Mouse (Mus musculus) retina, adult 2 months (tissue): ENCODE data around the gene Traf3.

Experiments
- DNase-seq: peaks from one replicate; pipeline ENCODE4 v3.0.0-alpha.2; 2012; ENCODE audit warnings: low read depth, low spot score

Traf3 gene

GRCm38 (mm10) chr12:111152981-111153710 lies 13.0 kb upstream of the Traf3 start:
- DNase-seq, result no peak

- no peak for DNase-seq
Observed at GRCm38 (mm10) chr12:111153946-111154345, 12.2 kb upstream of the Traf3 start.

DNA sequence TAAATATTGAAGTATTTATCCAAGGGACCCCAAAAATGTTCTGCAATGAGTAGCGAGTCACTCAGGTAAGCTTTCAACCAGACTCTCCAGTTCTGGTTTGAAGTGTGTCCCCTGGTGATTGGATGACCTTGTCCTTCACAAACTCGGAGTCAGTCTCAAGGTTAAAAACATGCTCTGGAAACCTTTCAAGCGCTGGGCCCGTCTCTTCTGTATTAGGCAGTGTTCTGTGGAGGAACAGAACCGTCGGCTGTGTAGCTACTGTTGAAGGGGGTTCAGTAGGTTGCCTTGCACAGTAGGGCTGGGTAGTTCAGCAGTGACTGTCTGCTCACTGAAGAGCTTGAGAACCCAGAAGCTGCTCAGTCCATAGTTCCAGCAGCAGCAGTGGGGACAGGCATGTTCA lies 11.5 kb upstream of the Traf3 start:
- DNase-seq, result no peak

GRCm38 (mm10) chr12:111155756-111156155 lies 10.4 kb upstream of the Traf3 start:
- no peak for DNase-seq

GRCm38 (mm10) chr12:111159659-111160428 lies 6.3 kb upstream of the Traf3 start:
- no peak for DNase-seq

- DNase-seq, result no peak
Observed at GRCm38 (mm10) chr12:111160871-111161270, 5.3 kb upstream of the Traf3 start.

DNA sequence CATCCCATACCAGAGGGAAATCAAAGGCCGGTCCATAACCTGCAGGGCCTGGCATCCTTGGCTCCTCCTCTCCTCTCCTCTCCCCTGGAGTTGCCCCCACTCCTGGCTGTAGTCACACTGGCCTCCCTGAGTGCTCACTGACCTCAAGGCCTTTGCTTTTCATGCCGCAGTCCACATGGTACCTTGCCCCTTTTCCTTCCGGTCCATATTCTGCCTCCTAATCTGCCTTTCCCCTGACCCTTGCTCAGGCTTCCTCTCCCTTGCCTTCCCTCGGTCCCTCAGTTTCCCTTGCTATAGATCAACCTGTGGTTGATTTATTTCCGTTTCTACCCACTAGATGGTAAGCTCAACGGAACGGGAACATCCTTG lies 4.2 kb upstream of the Traf3 start:
- DNase-seq, result no peak

DNA sequence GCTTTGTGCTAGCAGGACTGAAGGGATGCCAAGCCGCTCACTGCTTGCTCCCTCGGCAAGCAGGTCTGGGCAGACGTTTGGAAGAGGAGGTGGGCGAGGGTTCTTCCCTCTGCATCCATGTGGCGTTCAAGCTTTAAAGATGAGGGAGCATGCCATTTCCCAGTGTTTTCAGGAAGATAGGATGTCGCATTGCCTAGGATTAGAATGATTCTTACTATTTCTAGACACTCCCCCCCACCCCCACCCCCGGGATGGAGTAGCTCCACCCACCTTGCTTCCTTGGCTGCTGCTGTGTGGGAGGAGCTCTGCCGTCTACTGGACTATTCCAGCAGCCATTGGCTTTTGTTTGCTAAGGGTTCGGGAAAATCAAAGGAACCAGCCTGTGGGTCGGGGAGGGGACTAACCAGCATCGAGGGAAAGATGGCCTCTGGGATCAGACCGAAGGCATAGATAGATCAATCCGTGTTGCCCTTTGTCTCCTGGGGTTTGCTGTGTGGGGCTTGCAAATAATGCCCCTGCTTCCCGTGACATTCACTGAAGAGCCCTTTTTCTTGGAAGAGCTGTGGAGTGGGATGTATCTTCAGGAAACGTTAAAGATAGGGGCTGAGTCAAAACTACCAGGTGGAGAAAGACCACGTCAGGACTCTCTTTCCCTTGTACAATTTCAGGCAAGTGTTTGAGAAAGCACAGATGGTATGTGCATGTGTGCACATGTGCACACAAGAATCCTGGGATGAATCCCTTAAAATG lies 3.7 kb upstream of the Traf3 start:
- no peak for DNase-seq

GRCm38 (mm10) chr12:111164310-111164751 lies 1.8 kb upstream of the Traf3 start:
- DNase-seq, result peak; percentile 86

GRCm38 (mm10) chr12:111165146-111165812 lies 891 bp upstream of the Traf3 start:
- DNase-seq, result no peak

- no peak for DNase-seq
Observed at GRCm38 (mm10) chr12:111166681-111167289, 615 bp downstream of the Traf3 start.

DNA sequence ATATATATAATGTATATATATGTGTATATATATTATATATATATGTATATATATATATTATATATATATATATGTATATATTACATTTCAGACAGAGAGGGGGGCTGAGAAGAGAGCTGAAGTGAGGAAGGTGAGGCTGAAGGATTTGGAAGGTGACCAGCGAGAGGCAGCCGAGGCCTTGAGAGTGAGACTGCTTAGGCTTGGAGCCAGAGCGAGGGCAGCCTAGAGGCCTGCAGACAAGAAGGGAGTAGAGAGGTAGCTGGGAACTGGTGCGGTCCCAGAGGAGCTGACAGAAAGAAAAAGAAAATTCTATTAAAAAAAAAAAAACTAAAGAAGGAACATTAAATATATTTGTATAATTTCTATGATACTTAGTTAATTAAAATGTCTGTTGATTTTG lies 2.7 kb downstream of the Traf3 start:
- DNase-seq, result no peak

GRCm38 (mm10) chr12:111178772-111179171 lies 12.6 kb downstream of the Traf3 start:
- DNase-seq, result no peak

- DNase-seq, result no peak
Observed at GRCm38 (mm10) chr12:111181848-111182247, 15.7 kb downstream of the Traf3 start.

DNA sequence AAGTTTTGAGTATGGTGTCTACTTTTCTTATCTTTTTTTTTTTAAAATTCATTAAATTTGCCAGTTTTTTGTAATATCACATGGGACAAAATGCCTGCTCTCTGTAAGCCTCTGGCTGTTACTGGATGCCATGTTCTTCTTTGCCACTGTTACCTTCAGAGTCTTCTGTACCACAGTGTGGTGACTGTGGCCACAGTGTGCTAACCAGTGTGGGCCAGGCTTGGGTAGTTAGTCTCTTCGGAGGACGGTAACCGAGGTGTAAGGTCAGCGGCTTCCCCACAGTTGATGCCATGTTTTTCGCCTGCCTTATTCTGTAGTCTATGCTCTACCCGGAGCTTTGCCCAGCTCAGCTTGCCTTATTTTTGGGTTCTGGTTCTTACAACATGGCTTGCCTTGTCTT lies 16.2 kb downstream of the Traf3 start:
- no peak for DNase-seq

GRCm38 (mm10) chr12:111184476-111184875 lies 18.3 kb downstream of the Traf3 start, which contains the start of gene 4930595D18Rik:
TSS of gene 4930595D18Rik (minus strand) at chr12:111184491.
- no peak for DNase-seq

DNA sequence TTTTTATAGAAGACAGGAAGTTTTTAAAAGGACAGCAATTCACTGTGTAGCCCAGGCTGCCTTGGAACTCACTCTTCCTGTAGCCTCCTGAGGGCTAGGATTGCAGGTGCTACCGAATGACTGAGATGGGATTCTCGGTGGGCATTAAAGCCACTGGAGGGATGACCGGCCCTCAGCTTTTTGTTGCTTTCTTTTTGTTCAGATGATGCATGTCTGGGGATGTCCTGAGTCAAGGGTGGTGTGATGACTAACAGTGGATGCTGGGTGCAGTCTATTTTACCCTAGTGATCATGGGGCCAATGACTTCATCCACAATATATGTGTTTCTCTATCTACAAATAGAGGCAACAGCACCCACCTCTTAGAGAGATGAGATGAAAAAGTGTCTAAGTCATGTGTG lies 20.8 kb downstream of the Traf3 start:
- no peak for DNase-seq

- DNase-seq, result no peak
Observed at GRCm38 (mm10) chr12:111188295-111188694, 22.1 kb downstream of the Traf3 start.

GRCm38 (mm10) chr12:111190355-111190754 lies 24.2 kb downstream of the Traf3 start:
- DNase-seq, result no peak

DNA sequence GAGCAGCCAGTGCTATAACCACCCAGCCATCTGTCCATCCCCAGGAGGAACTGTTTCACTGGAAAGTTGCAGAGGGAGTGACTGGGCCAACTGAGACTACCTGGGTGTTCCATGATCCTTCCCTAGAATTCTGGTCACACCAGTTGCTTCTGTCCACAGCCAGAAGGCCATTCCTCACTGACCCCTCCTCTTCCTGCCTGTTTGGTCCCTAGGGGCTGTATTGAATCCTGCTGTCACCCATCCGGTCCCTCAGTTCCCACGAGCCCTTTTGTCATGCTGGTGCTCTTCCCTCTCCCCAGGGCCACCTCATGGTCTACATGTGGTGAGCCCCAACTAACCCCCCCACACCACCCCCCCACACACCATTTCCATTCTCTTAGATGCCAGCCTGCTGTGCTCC lies 24.7 kb downstream of the Traf3 start:
- DNase-seq, result no peak

DNA sequence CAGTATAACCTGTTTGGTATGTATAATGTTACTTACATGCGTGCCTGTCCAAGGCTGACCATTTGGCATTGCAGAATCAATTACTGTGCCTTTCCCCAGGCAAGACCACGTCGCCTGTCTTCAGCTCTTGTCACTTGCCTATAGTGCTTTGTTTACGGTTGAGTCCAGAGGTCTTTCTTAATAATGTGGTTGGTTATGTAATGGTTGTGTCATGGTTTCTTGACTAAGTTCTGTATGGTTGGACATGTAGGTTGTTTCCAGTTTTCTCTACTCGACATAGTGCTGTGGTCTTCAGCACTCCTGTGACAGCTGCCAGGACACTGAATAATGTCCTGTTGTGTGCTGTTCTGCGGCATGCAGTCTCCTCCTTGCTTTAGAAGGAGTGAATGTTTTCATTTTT lies 26.6 kb downstream of the Traf3 start:
- no peak for DNase-seq
